Mouse (Mus musculus): ENCODE results near the gene Fubp1. TPM values are rescaled to one million over a fixed set of nuclear protein-coding genes. Genes with fewer than 3 reads are reported as not detected.
A peak's percentile ranks its signal among the peaks of the same experiment; 100 is the strongest.

Fubp1 gene
- total RNA-seq, 4 experiments from 2014 or later: 20.1 to 27.7 (median 21.3) TPM

DNA sequence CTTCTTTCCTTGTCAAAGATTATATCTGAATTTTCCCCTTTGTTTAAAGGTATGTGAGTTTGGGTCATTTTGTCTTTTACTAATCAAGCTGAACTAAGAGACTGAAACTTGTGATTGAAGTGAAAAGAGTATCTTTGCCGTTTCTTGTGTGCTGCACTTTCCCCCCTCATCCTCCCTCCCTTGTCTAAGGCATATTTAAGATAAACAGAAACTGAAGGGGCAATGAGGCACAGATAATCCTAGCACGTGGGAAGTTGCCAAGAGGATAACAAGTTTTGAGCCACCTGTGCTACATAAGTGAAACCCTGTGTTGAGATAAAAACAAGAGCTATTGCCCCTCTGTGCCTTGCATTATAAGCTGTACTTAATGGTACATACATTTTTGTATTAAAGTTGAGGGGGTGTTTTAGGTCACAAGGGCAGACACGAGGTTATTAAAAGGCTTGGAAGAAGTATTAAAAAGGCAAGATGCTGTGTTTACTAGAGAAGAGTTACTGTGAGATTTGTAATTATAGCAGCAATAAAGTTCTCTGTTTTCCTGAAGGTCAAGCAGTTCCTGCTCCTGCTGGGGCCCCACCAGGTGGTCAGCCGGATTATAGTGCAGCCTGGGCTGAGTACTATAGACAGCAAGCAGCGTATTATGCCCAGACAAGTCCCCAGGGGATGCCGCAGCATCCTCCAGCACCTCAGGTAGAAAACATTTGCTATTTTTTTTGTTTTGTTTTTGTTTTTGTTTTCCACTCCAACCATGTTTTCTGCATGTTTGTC is 21.3 kb downstream of the Fubp1 start:
- no peak for DNase-seq (ENCODE audit: low spot score in 2 of 2)

DNA sequence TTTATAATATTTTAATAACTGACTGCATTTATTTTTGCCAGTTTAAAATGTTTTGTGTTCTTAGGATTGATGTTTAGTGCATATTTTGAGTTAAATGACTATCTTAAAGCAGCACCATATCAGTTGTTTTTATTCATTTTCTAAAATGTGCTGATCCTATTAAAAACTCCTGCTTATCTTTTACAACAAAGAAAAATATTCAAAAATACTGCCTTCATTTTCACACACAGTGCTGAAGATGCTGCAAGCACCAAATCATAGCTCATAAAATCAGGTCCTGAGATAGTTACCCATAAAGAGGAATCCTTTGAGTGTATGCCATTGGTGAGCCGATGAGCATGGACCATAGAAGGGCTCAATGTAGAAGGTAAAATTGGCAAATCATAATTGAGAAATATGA is 25.0 kb downstream of the Fubp1 start:
- no peak for DNase-seq (ENCODE audit: low spot score in 2 of 2)

GRCm38 (mm10) chr3:152235805-152236204 is 25.6 kb downstream of the Fubp1 start:
- DNase-seq (ENCODE audit: low spot score in 2 of 2): no peak

DNA sequence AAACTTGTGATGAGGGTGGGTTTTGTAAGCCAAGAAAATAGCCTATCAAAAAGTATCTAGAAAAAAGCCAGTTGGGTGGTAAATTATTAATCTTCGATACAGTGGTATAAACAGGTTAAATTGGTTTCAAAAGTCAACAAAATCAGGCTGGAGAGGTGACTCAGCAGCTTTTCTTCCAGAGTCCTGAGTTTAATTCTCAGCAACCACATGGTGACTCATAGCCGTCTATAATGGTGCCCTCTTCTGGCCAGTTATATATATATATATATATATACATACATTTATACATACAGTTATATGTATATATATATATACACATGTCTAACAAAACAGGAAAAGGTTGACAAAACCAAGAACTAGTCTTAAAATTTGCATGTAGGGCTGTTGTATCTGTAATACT is 28.6 kb downstream of the Fubp1 start:
- DNase-seq (ENCODE audit: low spot score in 2 of 2): no peak

DNA sequence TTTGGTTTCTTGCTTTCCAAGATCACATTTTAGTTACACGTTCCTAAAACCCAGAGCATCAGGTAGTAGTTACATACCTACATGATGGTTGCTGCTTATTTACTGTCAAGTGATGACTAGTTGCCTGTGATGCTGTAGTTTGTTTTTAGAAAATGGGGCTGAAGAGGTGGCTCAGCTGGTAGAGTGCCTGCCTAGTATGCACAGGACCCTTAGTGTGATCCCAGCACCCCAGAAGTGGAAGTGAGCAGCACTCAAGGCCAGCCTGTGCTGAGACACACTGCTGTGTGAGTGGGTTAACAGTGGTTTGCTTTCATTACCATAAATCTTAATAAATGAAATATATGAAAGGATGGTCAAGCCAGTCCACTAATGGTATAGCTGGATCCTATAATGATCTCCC is 29.4 kb downstream of the Fubp1 start:
- DNase-seq (ENCODE audit: low spot score in 2 of 2): no peak

DNA sequence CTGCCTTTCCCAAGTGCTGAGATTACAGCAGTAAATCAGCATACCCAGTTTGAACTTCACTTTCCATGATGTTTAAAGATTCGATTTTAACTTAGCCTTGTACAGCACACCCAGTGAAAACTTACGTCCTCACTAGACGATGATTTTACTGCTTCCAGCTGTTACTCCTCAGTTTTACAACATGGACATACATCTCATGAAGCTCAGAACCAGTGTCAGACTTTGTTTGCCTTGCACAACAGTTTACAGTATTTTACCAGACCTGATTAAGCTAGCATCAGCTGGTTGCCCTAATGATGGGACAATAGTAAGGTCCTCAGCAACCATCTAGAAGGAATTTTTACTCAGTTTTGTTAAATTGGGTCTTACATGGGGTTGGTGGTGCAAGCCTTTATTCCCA is 30.9 kb downstream of the Fubp1 start:
- DNase-seq (ENCODE audit: low spot score in 2 of 2): no peak

- DNase-seq (ENCODE audit: low spot score in 2 of 2): no peak
Measured at GRCm38 (mm10) chr3:152243304-152243703, 33.1 kb downstream of the Fubp1 start.

DNA sequence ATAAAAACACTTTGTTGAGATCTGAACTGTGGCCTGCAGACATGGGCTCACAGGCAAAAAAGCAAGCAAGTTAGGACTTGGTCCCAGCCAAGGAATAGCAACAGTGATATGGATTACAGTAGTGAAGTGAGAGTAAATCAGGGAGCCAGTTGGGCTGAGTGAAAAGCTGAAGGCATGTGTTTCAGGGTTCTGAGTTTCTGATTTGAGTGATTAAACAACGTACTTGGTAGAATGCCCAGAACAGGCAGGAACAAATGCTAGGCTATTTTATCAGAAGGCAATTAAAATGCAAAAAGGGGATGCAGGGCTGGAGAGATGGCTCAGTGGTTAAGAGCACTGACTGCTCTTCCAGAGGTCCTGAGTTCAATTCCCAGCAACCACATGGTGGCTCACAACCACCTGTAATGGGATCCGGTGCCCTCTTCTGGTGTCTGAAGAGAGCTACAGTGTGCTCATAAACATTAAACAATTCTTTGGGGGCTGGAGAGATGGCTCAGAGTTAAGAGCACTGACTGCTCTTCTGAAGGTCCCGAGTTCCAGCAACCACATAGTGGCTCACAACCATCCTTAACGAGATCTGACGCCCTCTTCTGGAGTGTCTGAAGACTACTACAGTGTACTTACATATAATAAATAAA is 35.2 kb downstream of the Fubp1 start:
- DNase-seq (ENCODE audit: low spot score in 2 of 2): no peak

DNA sequence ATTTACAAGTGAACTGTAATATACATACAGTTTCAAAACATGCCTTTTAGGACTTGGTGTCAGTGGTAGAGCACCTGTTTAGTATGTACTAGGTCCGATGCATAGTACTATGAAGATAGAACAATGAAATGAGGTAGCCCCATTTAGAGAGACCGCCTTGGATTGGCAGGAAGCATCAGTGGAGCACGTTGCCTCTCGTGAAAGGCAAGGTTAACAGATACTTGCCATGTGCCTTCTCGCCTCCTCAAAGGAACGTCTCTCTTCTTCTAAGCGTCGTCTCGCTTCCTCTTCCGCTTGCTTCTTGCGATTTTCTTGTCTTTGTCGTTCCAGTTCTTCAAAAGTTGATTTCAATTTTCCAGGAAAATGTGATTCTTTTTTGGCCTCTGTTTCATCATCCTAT is 37.5 kb downstream of the Fubp1 start:
- no peak for DNase-seq (ENCODE audit: low spot score in 2 of 2)

DNA sequence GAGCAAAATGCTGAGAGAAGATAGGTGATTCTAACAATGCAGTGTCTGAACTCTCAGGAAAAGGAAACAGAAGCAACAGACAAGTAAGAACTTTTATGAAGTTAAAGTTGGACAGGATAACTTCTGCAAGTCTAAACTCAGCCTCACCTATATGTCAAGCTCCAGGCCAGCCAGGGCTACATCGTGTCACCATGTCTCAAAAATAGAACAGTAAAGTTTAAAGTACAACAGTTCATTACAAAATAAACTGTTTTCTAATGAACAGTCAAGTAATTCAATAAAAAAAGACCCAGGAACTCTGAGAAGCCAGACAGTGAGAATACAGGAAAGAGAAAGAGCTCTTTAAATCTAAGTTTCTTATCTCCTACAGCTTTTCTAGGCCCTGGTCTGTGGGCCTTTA is 40.3 kb downstream of the Fubp1 start:
- DNase-seq (ENCODE audit: low spot score in 2 of 2): no peak

DNA sequence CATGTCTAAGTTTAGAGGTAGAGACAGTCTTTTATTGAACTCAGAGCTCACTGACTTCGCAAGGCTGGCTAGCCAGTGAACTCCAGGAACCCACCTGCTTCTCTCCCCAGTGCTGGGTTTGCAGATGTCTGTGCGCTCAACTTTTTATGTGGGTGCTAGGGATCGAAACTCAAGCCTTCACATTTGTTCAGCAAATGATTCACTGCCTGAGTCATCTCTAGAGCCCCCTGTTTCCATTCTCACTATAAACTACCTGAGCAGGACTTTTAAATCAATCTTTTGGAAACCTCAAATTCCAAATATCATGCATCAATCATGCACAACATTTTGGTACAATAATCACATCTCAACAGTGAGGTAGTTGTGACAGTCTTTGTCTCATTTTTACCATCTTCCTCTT is 47.3 kb downstream of the Fubp1 start:
- DNase-seq (ENCODE audit: low spot score in 2 of 2): no peak

DNA sequence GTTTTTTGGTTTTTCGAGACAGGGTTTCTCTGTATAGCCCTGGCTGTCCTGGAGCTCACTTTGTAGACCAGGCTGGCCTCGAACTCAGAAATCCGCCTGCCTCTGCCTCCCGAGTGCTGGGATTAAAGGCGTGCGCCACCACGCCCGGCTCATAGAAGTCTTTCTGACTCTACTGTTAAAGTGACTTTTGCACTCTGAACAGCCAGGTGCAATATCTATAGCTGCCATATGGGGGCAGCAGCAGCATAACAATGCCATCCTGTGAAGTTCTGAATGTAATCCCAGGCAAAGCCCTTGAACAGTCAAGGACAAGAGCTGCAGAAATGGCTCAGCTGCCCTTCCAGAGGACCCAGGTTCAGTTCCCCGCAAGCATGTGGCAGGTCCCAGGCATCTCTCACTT is 49.2 kb downstream of the Fubp1 start:
- peak; percentile 70 for DNase-seq (ENCODE audit: low spot score in 2 of 2)

DNA sequence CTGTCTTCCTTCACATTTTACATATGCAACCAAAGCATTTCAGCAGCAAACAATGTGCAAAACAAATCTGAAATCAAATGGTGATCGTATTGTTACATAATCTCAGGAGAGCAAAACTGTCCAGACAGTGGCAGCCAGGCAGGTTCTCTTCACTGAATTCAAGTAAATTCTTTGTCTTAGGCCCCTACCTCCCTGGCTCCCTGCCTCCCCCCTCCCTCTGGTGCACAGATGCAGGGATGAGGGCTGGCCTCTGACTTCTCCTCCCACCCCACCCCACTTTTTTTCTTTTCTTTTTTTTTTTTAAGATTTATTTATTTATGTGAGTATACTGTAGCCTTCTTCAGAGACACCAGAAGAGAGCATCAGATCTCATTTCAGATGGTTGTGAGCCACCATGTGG is 50.1 kb downstream of the Fubp1 start:
- no peak for DNase-seq (ENCODE audit: low spot score in 2 of 2)

GRCm38 (mm10) chr3:152261436-152261835 is 51.2 kb downstream of the Fubp1 start:
- DNase-seq (ENCODE audit: low spot score in 2 of 2): no peak

DNA sequence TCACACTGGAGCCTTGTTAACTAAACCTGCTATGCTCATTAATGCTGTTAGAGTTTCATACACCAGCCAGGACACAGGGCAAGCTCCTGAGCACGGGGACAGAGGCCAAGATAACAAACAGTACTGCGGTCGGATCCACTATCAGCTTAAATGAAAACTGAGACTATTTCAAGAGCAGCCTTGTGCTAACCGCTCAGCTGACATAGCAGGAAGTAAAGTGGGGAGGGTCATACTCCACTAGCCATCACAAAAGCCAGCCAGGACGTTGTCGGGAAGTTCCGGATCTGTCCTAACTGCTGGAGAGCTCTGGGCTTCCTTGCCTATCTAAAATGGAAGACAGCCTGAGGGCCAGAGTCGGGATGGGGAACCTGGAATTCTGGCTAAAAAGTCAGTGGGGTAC is 51.7 kb downstream of the Fubp1 start:
- no peak for DNase-seq (ENCODE audit: low spot score in 2 of 2)

DNA sequence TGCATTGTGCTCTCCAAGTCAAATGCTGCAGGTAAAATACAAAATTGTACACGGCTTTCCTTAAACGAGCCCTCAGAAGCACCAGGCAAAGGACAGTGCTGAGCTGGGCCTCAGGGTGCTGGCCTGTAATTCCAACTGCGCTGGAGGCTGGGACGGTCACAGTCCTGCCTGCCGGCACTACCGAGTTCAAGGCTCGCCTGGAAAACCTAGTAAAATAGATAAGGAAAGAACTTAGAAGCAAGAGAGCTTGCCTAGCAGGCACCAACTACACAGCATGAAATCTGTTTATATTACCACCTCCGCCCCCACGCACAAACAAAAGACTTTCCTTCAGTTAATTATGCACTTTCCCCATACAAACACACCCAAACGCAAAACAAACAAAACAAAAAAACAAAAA is 54.2 kb downstream of the Fubp1 start:
- no peak for DNase-seq (ENCODE audit: low spot score in 2 of 2)

DNA sequence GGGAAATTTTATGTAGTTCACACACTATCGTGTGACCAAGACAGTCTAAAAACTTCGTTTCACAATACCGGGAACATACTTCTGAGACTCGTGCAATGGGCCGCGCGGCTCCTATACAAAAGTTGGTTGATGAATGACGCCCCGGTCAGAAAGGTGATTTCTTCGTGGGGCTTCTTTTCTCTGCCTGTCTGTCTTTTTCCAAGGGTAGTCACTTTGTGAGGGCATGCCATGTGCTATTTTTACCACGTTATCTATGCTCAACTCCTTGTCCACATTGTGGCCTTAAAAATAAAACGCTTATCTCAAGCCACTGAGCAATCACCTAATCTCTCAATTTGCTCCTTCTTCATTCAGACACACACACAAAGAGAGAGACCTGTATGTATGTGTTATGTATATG is 54.6 kb downstream of the Fubp1 start:
- no peak for DNase-seq (ENCODE audit: low spot score in 2 of 2)

GRCm38 (mm10) chr3:152265351-152266035 is 55.3 kb downstream of the Fubp1 start:
- DNase-seq (ENCODE audit: low spot score in 2 of 2): peak; percentile 84 to 87

DNA sequence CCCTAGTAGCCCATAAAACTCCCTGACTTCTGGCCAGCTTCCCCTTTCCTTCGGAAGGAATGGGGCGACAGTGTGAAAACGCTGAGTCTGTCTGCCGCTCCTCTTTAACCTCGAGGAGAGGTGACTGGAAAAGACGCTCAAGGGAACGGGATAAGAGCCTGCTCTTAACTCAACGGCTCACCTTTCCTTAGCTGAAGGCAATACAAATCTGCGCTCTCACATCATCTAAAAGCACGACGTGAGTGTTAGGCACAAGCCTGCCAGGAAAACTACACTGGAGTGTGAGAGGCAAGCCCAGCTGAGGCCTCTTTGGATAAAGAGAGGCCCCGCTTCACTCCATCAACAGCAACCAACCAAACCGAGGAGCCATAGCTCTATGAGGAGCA is 55.8 kb downstream of the Fubp1 start, which contains the start of gene Nexn:
Nexn (minus strand) TSS at position 315 of the 386 bp plus-strand sequence.
- DNase-seq (ENCODE audit: low spot score in 2 of 2): no peak

DNA sequence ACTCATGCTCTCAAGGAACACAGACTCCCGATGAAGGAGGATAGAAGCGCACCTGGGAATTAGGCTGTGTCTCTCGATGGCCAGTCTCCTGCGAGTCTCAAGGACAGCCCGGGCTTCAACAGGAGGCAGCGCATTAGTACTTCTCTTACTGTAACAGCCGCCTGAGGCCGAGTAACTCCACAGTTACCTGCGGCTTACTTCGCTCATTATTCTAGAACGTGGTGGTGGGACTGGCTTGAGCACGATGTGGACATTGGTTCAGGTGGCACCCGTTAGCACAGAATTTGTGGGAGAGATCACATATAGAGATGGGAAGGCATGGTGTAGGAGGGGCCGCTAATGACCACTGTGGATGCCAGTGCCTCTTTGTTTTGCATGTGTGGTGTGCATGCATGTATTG is 57.9 kb downstream of the Fubp1 start:
- no peak for DNase-seq (ENCODE audit: low spot score in 2 of 2)

DNA sequence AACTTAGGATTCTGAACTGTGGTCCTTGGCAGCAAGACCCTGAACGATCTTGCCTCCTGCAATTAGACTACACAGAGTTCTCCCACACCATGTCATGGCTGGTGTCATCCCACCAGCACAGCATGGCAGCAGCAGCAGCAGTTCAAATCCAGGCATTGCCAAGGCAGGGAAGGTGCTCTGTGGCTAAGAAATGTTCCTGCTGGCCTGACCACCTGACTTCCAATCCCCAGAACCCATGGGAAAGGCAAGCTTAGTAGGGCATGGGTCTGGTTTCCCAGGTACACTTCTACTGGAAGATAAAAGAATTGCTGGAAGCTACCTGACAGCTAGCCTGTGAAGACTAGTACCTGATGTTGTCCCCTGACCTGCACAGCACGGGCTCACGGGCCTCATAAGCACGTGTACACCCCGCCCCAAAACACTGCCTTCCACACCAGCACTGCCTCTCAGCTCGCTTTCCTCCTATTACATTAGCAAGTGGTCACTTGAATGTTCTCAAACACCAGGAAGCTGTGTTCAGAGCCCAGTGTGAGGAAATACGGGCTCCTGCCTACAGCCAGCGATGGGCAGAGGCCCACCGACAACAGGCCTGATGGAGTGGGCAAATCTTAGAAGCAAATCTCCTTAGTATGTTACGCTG is 61.0 kb downstream of the Fubp1 start:
- no peak for DNase-seq (ENCODE audit: low spot score in 2 of 2)

GRCm38 (mm10) chr3:152271876-152272275 is 61.7 kb downstream of the Fubp1 start:
- DNase-seq (ENCODE audit: low spot score in 2 of 2): no peak
